Mouse (Mus musculus): ENCODE data around the gene Cobl. TPM values are rescaled to one million over a fixed set of nuclear protein-coding genes. Genes with fewer than 3 reads are reported as not detected.

Cobl gene
- polyA plus RNA-seq, 1 experiment: 4.4 TPM

GRCm38 (mm10) chr11:12208574-12208973, 256.2 kb downstream of the Cobl start:
- no peaks in the 10 kb centered on the region for H3K4me1 ChIP-seq (ENCODE audit: control insufficient read depth, insufficient read depth, insufficient read length, low read length)
- H3K27ac ChIP-seq (replicated peaks; ENCODE audit: low read depth, low read length): no peak overlapping the region
- no peak overlapping the region for H3K4me3 ChIP-seq (ENCODE audit: insufficient read depth, low read depth, low read length)

GRCm38 (mm10) chr11:12205201-12206161, 259.3 kb downstream of the Cobl start:
- Histone ChIP-seq H3K4me1 (ENCODE audit: control insufficient read depth, insufficient read depth, insufficient read length, low read length) (no peaks in the 10 kb centered on the region), H3K27ac (replicated peaks; ENCODE audit: low read depth, low read length) (no peak overlapping the region), H3K4me3 (ENCODE audit: insufficient read depth, low read depth, low read length) (no peak overlapping the region)

GRCm38 (mm10) chr11:12199441-12199840, 265.3 kb downstream of the Cobl start:
- no peak overlapping the region for H3K27ac ChIP-seq (replicated peaks; ENCODE audit: low read depth, low read length)
- H3K4me1 ChIP-seq (ENCODE audit: control insufficient read depth, insufficient read depth, insufficient read length, low read length): no peaks in the 10 kb centered on the region
- H3K4me3 ChIP-seq (ENCODE audit: insufficient read depth, low read depth, low read length): no peak overlapping the region

GRCm38 (mm10) chr11:12198700-12199349, 265.9 kb downstream of the Cobl start:
- Histone ChIP-seq H3K27ac (replicated peaks; ENCODE audit: low read depth, low read length) (no peak overlapping the region), H3K4me1 (ENCODE audit: control insufficient read depth, insufficient read depth, insufficient read length, low read length) (no peaks in the 10 kb centered on the region), H3K4me3 (ENCODE audit: insufficient read depth, low read depth, low read length) (no peak overlapping the region)

GRCm38 (mm10) chr11:12198017-12198416, 266.7 kb downstream of the Cobl start:
- no peak overlapping the region for H3K4me3 ChIP-seq (ENCODE audit: insufficient read depth, low read depth, low read length)
- no peak overlapping the region for H3K27ac ChIP-seq (replicated peaks; ENCODE audit: low read depth, low read length)
- H3K4me1 ChIP-seq (ENCODE audit: control insufficient read depth, insufficient read depth, insufficient read length, low read length): no peaks in the 10 kb centered on the region

- H3K4me1 ChIP-seq (ENCODE audit: control insufficient read depth, insufficient read depth, insufficient read length, low read length): no peaks in the 10 kb centered on the region
- H3K4me3 ChIP-seq (ENCODE audit: insufficient read depth, low read depth, low read length): no peak overlapping the region
- H3K27ac ChIP-seq (replicated peaks; ENCODE audit: low read depth, low read length): no peak overlapping the region
These were observed 267.2 kb downstream of the Cobl start for GRCm38 (mm10) chr11:12197542-12197941.

- H3K4me3 ChIP-seq (ENCODE audit: insufficient read depth, low read depth, low read length): no peak overlapping the region
- no peak overlapping the region for H3K27ac ChIP-seq (replicated peaks; ENCODE audit: low read depth, low read length)
- no peaks in the 10 kb centered on the region for H3K4me1 ChIP-seq (ENCODE audit: control insufficient read depth, insufficient read depth, insufficient read length, low read length)
These were observed 269.4 kb downstream of the Cobl start for GRCm38 (mm10) chr11:12195390-12195789.

GRCm38 (mm10) chr11:12193369-12193768, 271.4 kb downstream of the Cobl start:
- Histone ChIP-seq H3K27ac (replicated peaks; ENCODE audit: low read depth, low read length) (no peak overlapping the region), H3K4me1 (ENCODE audit: control insufficient read depth, insufficient read depth, insufficient read length, low read length) (no peaks in the 10 kb centered on the region), H3K4me3 (ENCODE audit: insufficient read depth, low read depth, low read length) (no peak overlapping the region)

GRCm38 (mm10) chr11:12191386-12191785, 273.4 kb downstream of the Cobl start:
- H3K4me1 ChIP-seq (ENCODE audit: control insufficient read depth, insufficient read depth, insufficient read length, low read length): no peaks in the 10 kb centered on the region
- H3K27ac ChIP-seq (replicated peaks; ENCODE audit: low read depth, low read length): no peak overlapping the region
- no peak overlapping the region for H3K4me3 ChIP-seq (ENCODE audit: insufficient read depth, low read depth, low read length)

GRCm38 (mm10) chr11:12190417-12190816, 274.3 kb downstream of the Cobl start:
- no peak overlapping the region for H3K4me3 ChIP-seq (ENCODE audit: insufficient read depth, low read depth, low read length)

More at GRCm38 (mm10) chr11:12190417-12190816, 274.3 kb downstream of the Cobl start:
- H3K27ac ChIP-seq (replicated peaks; ENCODE audit: low read depth, low read length): no peak overlapping the region
- no peaks in the 10 kb centered on the region for H3K4me1 ChIP-seq (ENCODE audit: control insufficient read depth, insufficient read depth, insufficient read length, low read length)

Data from brown adipose tissue, adult 24 weeks (tissue).